Mouse (Mus musculus): ENCODE results near the gene Clip4. TPM values are rescaled to one million over a fixed set of nuclear protein-coding genes. Genes with fewer than 3 reads are reported as not detected.

Gene Clip4
- polyA plus RNA-seq, 1 experiment from 2014 or later, result 25.4 TPM

GRCm38 (mm10) chr17:71791109-71791508 is 22.8 kb downstream of the Clip4 start:
- Histone ChIP-seq H3K27ac (replicated peaks) (no peak overlapping the region), H3K27me3 (replicated peaks) (no peaks in the 10 kb centered on the region), H3K4me1 (0 out of 2 replicates have a peak, but pooled peaks cover 3% of the 10 kb centered on the region), H3K9ac (no peak overlapping the region), H3K4me2 (no peak overlapping the region), H3K9me3 (0 out of 2 replicates have a peak, but pooled peaks cover 3% of the 10 kb centered on the region), H3K36me3 (peaks cover 55% of the 10 kb centered on the region), H3K4me3 (no peak overlapping the region)
- 84% methylated on average over 4 of the region's 4 CpGs for WGBS
- ATAC-seq (ENCODE audit: extremely low read depth, insufficient number of reproducible peaks, low FRiP score, low TSS enrichment), result no peak

DNA sequence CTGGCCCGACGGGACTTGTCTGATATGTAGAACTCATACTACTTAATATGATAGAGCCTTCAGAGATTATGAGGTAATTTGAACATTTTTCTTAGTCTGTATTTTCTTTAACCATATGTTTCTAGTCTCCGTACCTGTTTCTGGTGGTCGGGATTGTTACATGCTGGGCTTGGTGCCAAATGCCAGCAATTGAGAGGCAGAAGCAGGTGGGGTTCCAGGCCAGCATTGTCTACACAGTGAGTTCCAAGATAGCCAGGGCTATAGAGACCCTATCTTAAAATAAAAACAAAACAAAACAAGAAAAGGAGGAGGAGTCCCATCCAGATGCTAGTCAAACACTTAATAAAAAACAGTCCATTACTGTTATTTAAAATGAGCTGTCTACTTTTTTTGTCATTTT is 23.3 kb downstream of the Clip4 start:
- no peak overlapping the region for H3K4me2 ChIP-seq
- no peaks in the 10 kb centered on the region for H3K27me3 ChIP-seq (replicated peaks)
- ATAC-seq (ENCODE audit: extremely low read depth, insufficient number of reproducible peaks, low FRiP score, low TSS enrichment), result no peak
- 0 out of 2 replicates have a peak, but pooled peaks cover 4% of the 10 kb centered on the region for H3K4me1 ChIP-seq
- peaks cover 60% of the 10 kb centered on the region for H3K36me3 ChIP-seq
- no peak overlapping the region for H3K4me3 ChIP-seq
- WGBS, result 68% methylated on average over 4 of the region's 4 CpGs
- 0 out of 2 replicates have a peak, but pooled peaks cover 3% of the 10 kb centered on the region for H3K9me3 ChIP-seq
- H3K27ac ChIP-seq (replicated peaks), result no peak overlapping the region
- H3K9ac ChIP-seq, result no peak overlapping the region

GRCm38 (mm10) chr17:71795521-71796205 is 27.4 kb downstream of the Clip4 start:
- H3K4me1 ChIP-seq, result 0 out of 2 replicates have a peak, but pooled peaks cover 4% of the 10 kb centered on the region
- 0 out of 2 replicates have a peak, but pooled peaks cover 3% of the 10 kb centered on the region for H3K9me3 ChIP-seq
- no peak overlapping the region for H3K4me2 ChIP-seq
- H3K27ac ChIP-seq (replicated peaks), result peak overlapping the region; percentile 85
- H3K9ac ChIP-seq, result no peak overlapping the region
- no peak for ATAC-seq (ENCODE audit: extremely low read depth, insufficient number of reproducible peaks, low FRiP score, low TSS enrichment)
- no peak overlapping the region for H3K4me3 ChIP-seq
- 68% methylated on average over 15 of the region's 15 CpGs for WGBS
- no peaks in the 10 kb centered on the region for H3K27me3 ChIP-seq (replicated peaks)
- H3K36me3 ChIP-seq, result peaks cover 71% of the 10 kb centered on the region

- Histone ChIP-seq H3K4me3 (no peak overlapping the region), H3K36me3 (peaks cover 90% of the 10 kb centered on the region), H3K27ac (replicated peaks) (no peak overlapping the region), H3K27me3 (replicated peaks) (no peaks in the 10 kb centered on the region), H3K4me1 (no peaks in the 10 kb centered on the region), H3K9ac (no peak overlapping the region), H3K9me3 (no peaks in the 10 kb centered on the region), H3K4me2 (no peak overlapping the region)
- WGBS, result 83% methylated on average over 6 of the region's 6 CpGs
- no peak for ATAC-seq (ENCODE audit: extremely low read depth, insufficient number of reproducible peaks, low FRiP score, low TSS enrichment)
Observed at GRCm38 (mm10) chr17:71803456-71803855, 35.2 kb downstream of the Clip4 start.

DNA sequence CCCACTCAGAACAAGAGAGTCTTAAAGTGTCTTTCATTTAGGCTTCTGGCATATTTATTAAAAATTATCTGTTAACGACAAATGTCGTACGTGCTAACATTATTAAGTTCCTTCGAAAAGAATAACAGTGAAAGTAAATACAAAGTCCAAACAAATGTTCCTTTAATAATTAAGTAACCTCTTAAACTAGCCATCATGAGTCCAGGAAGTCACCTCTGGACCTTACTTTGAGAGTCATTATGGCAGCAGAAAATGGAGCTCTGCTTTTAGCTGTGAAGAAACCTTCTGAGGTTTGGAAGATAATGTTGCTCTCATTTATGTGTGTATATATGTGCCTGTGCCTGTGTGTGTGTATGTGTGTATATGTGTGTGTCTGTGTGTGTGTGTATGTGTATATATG is 35.6 kb downstream of the Clip4 start:
- whole genome bisulfite sequencing, result 85% methylated on average over 4 of the region's 4 CpGs
- H3K27me3 ChIP-seq (replicated peaks), result no peaks in the 10 kb centered on the region
- no peak overlapping the region for H3K4me3 ChIP-seq
- no peak for ATAC-seq (ENCODE audit: extremely low read depth, insufficient number of reproducible peaks, low FRiP score, low TSS enrichment)
- peaks cover 91% of the 10 kb centered on the region for H3K36me3 ChIP-seq
- H3K4me2 ChIP-seq, result no peak overlapping the region
- no peak overlapping the region for H3K9ac ChIP-seq
- H3K9me3 ChIP-seq, result no peaks in the 10 kb centered on the region
- H3K4me1 ChIP-seq, result no peaks in the 10 kb centered on the region
- H3K27ac ChIP-seq (replicated peaks), result no peak overlapping the region

GRCm38 (mm10) chr17:71811070-71811469 is 42.8 kb downstream of the Clip4 start:
- H3K9ac ChIP-seq, result no peak overlapping the region
- peak overlapping the region; percentile 36 for H3K4me2 ChIP-seq
- peak; percentile 74 for ATAC-seq (ENCODE audit: extremely low read depth, insufficient number of reproducible peaks, low FRiP score, low TSS enrichment)
- H3K9me3 ChIP-seq, result no peaks in the 10 kb centered on the region
- H3K27ac ChIP-seq (replicated peaks), result peak overlapping the region; percentile 90
- no peak overlapping the region for H3K4me3 ChIP-seq
- WGBS, result 9% methylated on average over 8 of the region's 8 CpGs
- peaks cover 46% of the 10 kb centered on the region for H3K36me3 ChIP-seq
- H3K27me3 ChIP-seq (replicated peaks), result no peaks in the 10 kb centered on the region
- H3K4me1 ChIP-seq, result peaks cover 32% of the 10 kb centered on the region

- peaks cover 18% of the 10 kb centered on the region for H3K4me1 ChIP-seq
- ATAC-seq (ENCODE audit: extremely low read depth, insufficient number of reproducible peaks, low FRiP score, low TSS enrichment), result no peak
- no peak overlapping the region for H3K9ac ChIP-seq
- no peak overlapping the region for H3K4me2 ChIP-seq
- H3K36me3 ChIP-seq, result peaks cover 48% of the 10 kb centered on the region
- no peaks in the 10 kb centered on the region for H3K27me3 ChIP-seq (replicated peaks)
- no peak overlapping the region for H3K4me3 ChIP-seq
- H3K27ac ChIP-seq (replicated peaks), result no peak overlapping the region
- H3K9me3 ChIP-seq, result no peaks in the 10 kb centered on the region
- 82% methylated on average over 8 of the region's 8 CpGs for WGBS
Observed at GRCm38 (mm10) chr17:71816136-71816864, 48.0 kb downstream of the Clip4 start.

DNA sequence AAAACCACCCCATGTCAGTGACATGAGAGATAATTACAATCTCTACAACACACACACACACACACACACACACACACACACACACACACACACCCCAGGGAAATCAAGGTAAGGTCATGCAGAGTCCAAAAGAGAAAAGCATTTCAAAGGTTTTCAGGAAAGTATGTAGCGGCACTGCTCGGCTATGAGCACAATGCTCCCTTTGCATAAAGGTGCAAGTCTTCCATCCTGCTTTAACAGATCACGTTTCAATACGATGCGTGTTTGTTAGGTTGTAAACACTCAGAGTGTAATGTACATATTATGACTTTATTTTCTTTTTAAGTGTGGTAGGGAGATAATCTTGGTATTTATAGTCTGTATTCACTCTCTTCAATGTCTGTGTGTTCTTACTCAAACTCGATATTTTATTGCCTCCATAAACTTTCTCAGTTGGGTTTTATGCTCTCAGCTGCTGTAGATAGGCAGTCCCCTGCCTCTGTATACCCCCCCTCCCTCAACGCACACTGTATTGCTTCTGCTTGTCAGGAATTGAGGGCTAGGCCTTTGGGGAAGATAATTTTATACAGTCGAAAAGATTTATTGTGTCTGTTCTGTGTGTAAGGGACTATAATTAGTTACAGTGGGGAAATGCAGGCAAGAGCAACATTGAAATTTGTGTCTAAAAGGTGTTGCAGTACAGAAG is 55.5 kb downstream of the Clip4 start:
- no peak overlapping the region for H3K4me3 ChIP-seq
- WGBS, result 83% methylated on average over 8 of the region's 8 CpGs
- ATAC-seq (ENCODE audit: extremely low read depth, insufficient number of reproducible peaks, low FRiP score, low TSS enrichment), result no peak
- no peaks in the 10 kb centered on the region for H3K27me3 ChIP-seq (replicated peaks)
- H3K4me2 ChIP-seq, result no peak overlapping the region
- peaks cover 56% of the 10 kb centered on the region for H3K36me3 ChIP-seq
- peaks cover 25% of the 10 kb centered on the region for H3K4me1 ChIP-seq
- no peaks in the 10 kb centered on the region for H3K9me3 ChIP-seq
- no peak overlapping the region for H3K9ac ChIP-seq
- H3K27ac ChIP-seq (replicated peaks), result no peak overlapping the region

- Histone ChIP-seq H3K4me1 (peaks cover 26% of the 10 kb centered on the region), H3K4me3 (no peak overlapping the region), H3K9ac (no peak overlapping the region), H3K9me3 (no peaks in the 10 kb centered on the region), H3K4me2 (no peak overlapping the region), H3K27me3 (replicated peaks) (no peaks in the 10 kb centered on the region), H3K27ac (replicated peaks) (peak overlapping the region; percentile 63), H3K36me3 (peaks cover 60% of the 10 kb centered on the region)
- ATAC-seq (ENCODE audit: extremely low read depth, insufficient number of reproducible peaks, low FRiP score, low TSS enrichment), result no peak
- 20% methylated on average over 3 of the region's 3 CpGs for WGBS
Observed at GRCm38 (mm10) chr17:71826603-71827002, 58.3 kb downstream of the Clip4 start.

GRCm38 (mm10) chr17:71827627-71828026 is 59.4 kb downstream of the Clip4 start:
- H3K4me1 ChIP-seq, result peaks cover 26% of the 10 kb centered on the region
- no peak overlapping the region for H3K4me3 ChIP-seq
- no peak overlapping the region for H3K9ac ChIP-seq
- H3K27ac ChIP-seq (replicated peaks), result peak overlapping the region; percentile 34; the same call in 1 of the 2 replicates
- H3K4me2 ChIP-seq, result no peak overlapping the region
- no peaks in the 10 kb centered on the region for H3K9me3 ChIP-seq
- 48% methylated on average over 8 of the region's 8 CpGs for WGBS
- no peak for ATAC-seq (ENCODE audit: extremely low read depth, insufficient number of reproducible peaks, low FRiP score, low TSS enrichment)
- no peaks in the 10 kb centered on the region for H3K27me3 ChIP-seq (replicated peaks)
- peaks cover 68% of the 10 kb centered on the region for H3K36me3 ChIP-seq

- Histone ChIP-seq H3K9me3 (no peaks in the 10 kb centered on the region), H3K4me2 (no peak overlapping the region), H3K36me3 (peaks cover 69% of the 10 kb centered on the region), H3K27me3 (replicated peaks) (no peaks in the 10 kb centered on the region), H3K27ac (replicated peaks) (no peak overlapping the region), H3K4me3 (no peak overlapping the region), H3K9ac (no peak overlapping the region), H3K4me1 (peaks cover 26% of the 10 kb centered on the region)
- 47% methylated on average over 12 of the region's 12 CpGs for WGBS
- no peak for ATAC-seq (ENCODE audit: extremely low read depth, insufficient number of reproducible peaks, low FRiP score, low TSS enrichment)
Observed at GRCm38 (mm10) chr17:71828647-71829414, 60.6 kb downstream of the Clip4 start.

All from heart, embryonic 13.5 days (tissue).